Mouse (Mus musculus) spleen, adult 2 months (tissue): ENCODE data around the gene AL607142.1. TPM values are rescaled to one million over a fixed set of nuclear protein-coding genes. Genes with fewer than 3 reads are reported as not detected.

Experiments used
- DNase-seq, 2 experiments: peaks; one replicate each; pipeline versions ENCODE4 v3.0.0 to v3.0.0-alpha.2; 2012 to 2021; ENCODE audit warnings: low spot score in 2 of 2, low read depth in 1 of 2
- H3K27ac ChIP-seq: fragments of 200-500 bp; 2 replicates; pipeline ENCODE4 v1.5.1; 2012; ENCODE audit warnings: low read length, inconsistent platforms; ENCODE audit not compliant: insufficient read depth
- H3K27me3 ChIP-seq: fragments of 200-500 bp; 2 replicates; pipeline ENCODE4 v1.6.1; 2012; ENCODE audit warnings: mild to moderate bottlenecking, moderate library complexity, low read length, inconsistent platforms; ENCODE audit not compliant: control insufficient read depth, insufficient read depth
- H3K36me3 ChIP-seq: fragments of 200-500 bp; 2 replicates; pipeline ENCODE4 v1.6.1; 2012; ENCODE audit warnings: mild to moderate bottlenecking, low read length, inconsistent platforms; ENCODE audit not compliant: control insufficient read depth, insufficient read depth
- H3K4me1 ChIP-seq: fragments of 200-500 bp; 2 replicates; pipeline ENCODE4 v1.6.1; 2011; ENCODE audit warnings: inconsistent platforms; ENCODE audit not compliant: control insufficient read depth, insufficient read depth, insufficient read length
- H3K4me3 ChIP-seq: fragments of 200-500 bp; 2 replicates; pipeline ENCODE4 v1.5.1; 2011; ENCODE audit warnings: mild to moderate bottlenecking, inconsistent platforms; ENCODE audit not compliant: insufficient read depth, insufficient read length; ENCODE audit errors: extremely low read depth
- CTCF ChIP-seq: fragments of 200-500 bp; IDR thresholded peaks from 2 replicates; pipeline ENCODE4 v1.5.1; 2011; ENCODE audit warnings: mild to moderate bottlenecking, inconsistent platforms; ENCODE audit not compliant: insufficient read depth, insufficient read length, insufficient replicate concordance; ENCODE audit errors: extremely low read depth
- POLR2A ChIP-seq: fragments of 200-500 bp; IDR thresholded peaks from 2 replicates; pipeline ENCODE4 v1.6.1; 2011; ENCODE audit warnings: low read depth, low read length, inconsistent platforms
- WGBS: fragments of 180-500 bp; shearing (Covaris S2); methylation state at CpG from one replicate; pipeline ENCODE4 v1.1.7; 2018; 5-methylcytosine and 5-hydroxymethylcytosine counted together
- polyA plus RNA-seq: library from polyadenylated mRNA; depleted of rRNA; stranded (reverse); fragments of >200 nt; gene quantifications from 2 replicates; pipeline ENCODE4 v1.2.3, GENCODE M21; 2012

Gene AL607142.1
- polyA plus RNA-seq, 1 experiment, result not detected

- no peak for TF ChIP-seq CTCF
- no peak for TF ChIP-seq POLR2A
- Histone ChIP-seq H3K4me1 (peaks cover 18% of the 10 kb centered on the region), H3K27ac (peak overlapping the region; percentile 15; the same call in 1 of the 2 replicates), H3K27me3 (no peaks in the 10 kb centered on the region), H3K4me3 (peak overlapping the region; percentile 88), H3K36me3 (no peaks in the 10 kb centered on the region)
- 12% methylated on average over 70 of the region's 70 CpGs for WGBS
- DNase-seq, result peak in 1 of 2 experiments; percentile 46
Observed at GRCm38 (mm10) chr4:120032320-120032983, 32.3 kb upstream of the AL607142.1 start.

- Histone ChIP-seq H3K36me3 (no peaks in the 10 kb centered on the region), H3K27me3 (no peaks in the 10 kb centered on the region), H3K27ac (no peak overlapping the region; the same call in 1 of the 2 replicates), H3K4me1 (peaks cover 18% of the 10 kb centered on the region), H3K4me3 (peak overlapping the region; percentile 88)
- under 1% methylated on average over 38 of the region's 38 CpGs for WGBS
- TF ChIP-seq POLR2A (no peak), CTCF (no peak)
- no peak for DNase-seq
Observed at GRCm38 (mm10) chr4:120032984-120033355, 31.8 kb upstream of the AL607142.1 start.

GRCm38 (mm10) chr4:120036294-120036693 is 28.5 kb upstream of the AL607142.1 start:
- Histone ChIP-seq H3K27me3 (no peaks in the 10 kb centered on the region), H3K4me1 (peaks cover 18% of the 10 kb centered on the region), H3K36me3 (no peaks in the 10 kb centered on the region), H3K4me3 (no peak overlapping the region), H3K27ac (no peak overlapping the region)
- WGBS, result 90% methylated on average over 4 of the region's 4 CpGs
- TF ChIP-seq CTCF, result no peak
- TF ChIP-seq POLR2A, result no peak
- DNase-seq, result no peak

GRCm38 (mm10) chr4:120037007-120037406 is 27.8 kb upstream of the AL607142.1 start:
- TF ChIP-seq CTCF (no peak), POLR2A (no peak)
- 46% methylated on average over 7 of the region's 7 CpGs for WGBS
- no peak for DNase-seq
- Histone ChIP-seq H3K27ac (no peak overlapping the region), H3K27me3 (no peaks in the 10 kb centered on the region), H3K36me3 (no peaks in the 10 kb centered on the region), H3K4me1 (peaks cover 22% of the 10 kb centered on the region), H3K4me3 (no peak overlapping the region)

GRCm38 (mm10) chr4:120041520-120041919 is 23.3 kb upstream of the AL607142.1 start:
- 45% methylated on average over 2 of the region's 2 CpGs for WGBS
- no peak for TF ChIP-seq POLR2A
- no peak for TF ChIP-seq CTCF
- Histone ChIP-seq H3K27me3 (no peaks in the 10 kb centered on the region), H3K27ac (no peak overlapping the region), H3K4me3 (no peak overlapping the region), H3K4me1 (peaks cover 10% of the 10 kb centered on the region; the same call in 1 of the 2 replicates), H3K36me3 (no peaks in the 10 kb centered on the region)
- no peak for DNase-seq

GRCm38 (mm10) chr4:120042480-120042879 is 22.3 kb upstream of the AL607142.1 start:
- TF ChIP-seq POLR2A (no peak), CTCF (no peak)
- no peak for DNase-seq
- no peak overlapping the region for H3K27ac ChIP-seq
- H3K4me1 ChIP-seq, result peaks cover 4% of the 10 kb centered on the region; the same call in 1 of the 2 replicates
- no peak overlapping the region for H3K4me3 ChIP-seq
- H3K36me3 ChIP-seq, result no peaks in the 10 kb centered on the region
- H3K27me3 ChIP-seq, result no peaks in the 10 kb centered on the region
- 89% methylated on average over 7 of the region's 7 CpGs for WGBS

GRCm38 (mm10) chr4:120044612-120045011 is 20.2 kb upstream of the AL607142.1 start:
- no peak for TF ChIP-seq CTCF
- TF ChIP-seq POLR2A, result no peak
- Histone ChIP-seq H3K27me3 (no peaks in the 10 kb centered on the region), H3K4me1 (peaks cover 4% of the 10 kb centered on the region; the same call in 1 of the 2 replicates), H3K27ac (no peak overlapping the region), H3K36me3 (no peaks in the 10 kb centered on the region), H3K4me3 (no peak overlapping the region)
- 72% methylated on average over 5 of the region's 5 CpGs for WGBS
- no peak for DNase-seq
